Mouse (Mus musculus): ENCODE measurements around the gene Ppfibp2.

The Ppfibp2 gene

GRCm38 (mm10) chr7:107618028-107618992 is 23.3 kb downstream of the Ppfibp2 start:
- no peak for DNase-seq

GRCm38 (mm10) chr7:107619225-107619624 is 24.2 kb downstream of the Ppfibp2 start:
- DNase-seq: peak; percentile 67

GRCm38 (mm10) chr7:107620137-107620536 is 25.1 kb downstream of the Ppfibp2 start:
- DNase-seq: no peak

GRCm38 (mm10) chr7:107624432-107624831 is 29.4 kb downstream of the Ppfibp2 start:
- DNase-seq: peak; percentile 16

- no peak for DNase-seq
Measured at GRCm38 (mm10) chr7:107625061-107625460, 30.1 kb downstream of the Ppfibp2 start, which contains the start of gene 5330417H12Rik. Gene 5330417H12Rik, minus strand, starts transcription at chr7:107625161.

- peak; percentile 48 for DNase-seq
Measured at GRCm38 (mm10) chr7:107625781-107626180, 30.8 kb downstream of the Ppfibp2 start.

- no peak for DNase-seq
Measured at GRCm38 (mm10) chr7:107628383-107628782, 33.4 kb downstream of the Ppfibp2 start.

- no peak for DNase-seq
Measured at GRCm38 (mm10) chr7:107633201-107633600, 38.2 kb downstream of the Ppfibp2 start.

- no peak for DNase-seq
Measured at GRCm38 (mm10) chr7:107637398-107637797, 42.4 kb downstream of the Ppfibp2 start.

GRCm38 (mm10) chr7:107638026-107638425 is 43.0 kb downstream of the Ppfibp2 start:
- no peak for DNase-seq

GRCm38 (mm10) chr7:107642586-107643275 is 47.7 kb downstream of the Ppfibp2 start:
- no peak for DNase-seq

- no peak for DNase-seq
Measured at GRCm38 (mm10) chr7:107644987-107645386, 50.0 kb downstream of the Ppfibp2 start.

GRCm38 (mm10) chr7:107648937-107649688 is 54.1 kb downstream of the Ppfibp2 start:
- DNase-seq: no peak

GRCm38 (mm10) chr7:107649990-107650389 is 55.0 kb downstream of the Ppfibp2 start:
- DNase-seq: no peak

- DNase-seq: no peak
Measured at GRCm38 (mm10) chr7:107651821-107652220, 56.8 kb downstream of the Ppfibp2 start.

GRCm38 (mm10) chr7:107656451-107656850 is 61.4 kb downstream of the Ppfibp2 start:
- no peak for DNase-seq

- no peak for DNase-seq
Measured at GRCm38 (mm10) chr7:107659186-107659918, 64.3 kb downstream of the Ppfibp2 start.

GRCm38 (mm10) chr7:107661189-107661842 is 66.3 kb downstream of the Ppfibp2 start:
- peak; percentile 91 for DNase-seq

- DNase-seq: no peak
Measured at GRCm38 (mm10) chr7:107661843-107662281, 66.9 kb downstream of the Ppfibp2 start.

- DNase-seq: no peak
Measured at GRCm38 (mm10) chr7:107663621-107664020, 68.6 kb downstream of the Ppfibp2 start.
